13 mouse cellular contexts compared by ENCODE assay signal in genomic region chr10:46294290-46294689, GRCm38 (mm10).
"Had no signal": no experiment of that assay in that cellular context is flagged by ENCODE, and none has a peak within 500 bp of the region (broad histone marks: within the 10 kb centered on the region; RNA-seq: fewer than 3 reads in every experiment).

No protein-coding gene starts in this region.

- H3K9ac ChIP-seq: limb, embryonic 15.5 days; liver, embryonic 12.5 days; lung, embryonic 15.5 days; midbrain, embryonic 12.5 days had no signal

- H3K4me3 ChIP-seq: limb, embryonic 15.5 days; liver, embryonic 12.5 days; lung, embryonic 15.5 days; midbrain, embryonic 12.5 days had no signal

- H3K36me3 ChIP-seq: limb, embryonic 15.5 days; liver, embryonic 12.5 days; lung, embryonic 15.5 days; midbrain, embryonic 12.5 days had no signal

- H3K4me1 ChIP-seq: limb, embryonic 15.5 days; liver, embryonic 12.5 days; lung, embryonic 15.5 days; midbrain, embryonic 12.5 days had no signal

- H3K4me2 ChIP-seq: limb, embryonic 15.5 days; liver, embryonic 12.5 days; lung, embryonic 15.5 days; midbrain, embryonic 12.5 days had no signal

- H3K27me3 ChIP-seq: limb, embryonic 15.5 days; liver, embryonic 12.5 days; lung, embryonic 15.5 days; midbrain, embryonic 12.5 days had no signal

- H3K9me3 ChIP-seq: limb, embryonic 15.5 days; liver, embryonic 12.5 days; lung, embryonic 15.5 days; midbrain, embryonic 12.5 days had no signal

- DNase-seq: kidney, adult 9 months; kidney, postnatal 36 days; layer of hippocampus, adult 9-11 months; layer of hippocampus, postnatal 36 days; right cerebral cortex, postnatal 14 days; thymus, adult 18-20 months; thymus, postnatal 25 days had no signal

- ATAC-seq: liver, embryonic 12.5 days; midbrain, embryonic 16.5 days had no signal

- H3K27ac ChIP-seq: kidney, postnatal 0 days; limb, embryonic 15.5 days; liver, embryonic 12.5 days; lung, embryonic 15.5 days; midbrain, embryonic 12.5 days had no signal
